Mouse (Mus musculus) liver, adult 2 months (tissue): Measurements from ENCODE around the gene Naa25.

Source experiments
- CTCF ChIP-seq: fragments of 200-500 bp; IDR thresholded peaks from 2 replicates; pipeline ENCODE4 v1.5.1; 2011; ENCODE audit warnings: low read depth, low read length, control low read depth
- POLR2A ChIP-seq: fragments of 200-500 bp; IDR thresholded peaks from 2 replicates; pipeline ENCODE4 v1.6.1; 2011; ENCODE audit warnings: low read length, control low read depth; ENCODE audit not compliant: insufficient read depth; ENCODE audit errors: extremely low read depth

GRCm38 (mm10) chr5:121389106-121389505 lies 8.6 kb upstream of the Naa25 start:
- TF ChIP-seq POLR2A (no peak), CTCF (no peak)
